Mouse (Mus musculus): Measurements from ENCODE around the gene Cmklr1. TPM values are rescaled to one million over a fixed set of nuclear protein-coding genes. Genes with fewer than 3 reads are reported as not detected.

Gene Cmklr1
- total and polyA plus RNA-seq, 2 experiments from 2014 or later = 1.1 to 2.7 TPM

DNA sequence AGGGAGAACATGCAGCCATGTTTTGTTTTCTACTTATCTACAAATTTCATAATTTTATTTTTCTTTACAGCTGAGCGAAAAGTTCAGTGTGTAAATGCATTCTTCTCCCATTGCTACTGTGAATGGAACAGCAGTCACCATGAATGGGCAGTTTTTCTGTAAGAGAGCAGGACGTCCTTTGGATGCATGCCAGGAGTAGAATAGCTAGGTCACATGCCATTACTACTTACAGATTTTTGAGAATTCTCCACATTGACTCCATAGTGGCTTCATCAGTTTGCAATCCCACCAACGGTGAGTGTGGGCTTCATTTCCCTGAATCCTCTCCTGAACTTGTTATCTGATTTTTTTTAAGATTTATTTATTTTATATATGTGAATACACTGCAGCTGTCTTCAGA lies 19.9 kb upstream of the Cmklr1 start:
- DNase-seq (ENCODE audit: low spot score) = no peak
- H3K27ac ChIP-seq (ENCODE audit: low read depth, low read length) = no peak overlapping the region

DNA sequence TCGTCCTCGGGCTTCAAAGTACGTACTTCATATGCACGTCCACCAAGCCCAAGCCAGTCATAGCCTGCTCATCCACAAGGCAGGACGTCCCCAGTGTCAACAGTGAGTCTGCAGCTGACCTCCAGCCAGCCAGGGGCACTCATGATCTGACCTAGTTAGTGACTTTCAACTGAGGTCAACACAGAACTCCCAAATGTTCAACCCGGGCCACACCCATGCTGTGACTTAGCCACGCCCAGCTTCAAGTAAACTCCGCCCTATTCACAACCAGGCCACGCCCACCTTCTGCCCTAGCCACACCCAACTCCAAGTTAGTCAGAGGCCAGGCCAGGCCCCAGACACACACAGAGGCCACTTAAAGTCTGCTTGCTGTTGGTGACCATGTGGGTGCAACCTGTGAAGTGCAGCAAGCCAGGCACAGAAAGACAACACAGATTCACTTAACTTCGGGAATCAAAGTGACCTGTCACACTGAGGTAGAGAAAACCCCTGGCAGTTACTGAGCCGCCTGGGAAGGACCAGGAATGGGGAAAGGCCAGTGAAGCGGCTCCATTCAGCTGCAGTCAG lies 14.5 kb upstream of the Cmklr1 start:
- no peaks in the 10 kb centered on the region for H3K36me3 ChIP-seq (ENCODE audit: insufficient read depth, low read length)
- WGBS = 80% methylated on average over 12 of the region's 12 CpGs
- H3K27me3 ChIP-seq (ENCODE audit: insufficient read depth, low read length) = no peaks in the 10 kb centered on the region
- H3K4me1 ChIP-seq (ENCODE audit: insufficient read depth, low read length) = no peaks in the 10 kb centered on the region
- H3K9ac ChIP-seq (replicated peaks; ENCODE audit: low read length, poor library complexity, severe bottlenecking) = no peak overlapping the region
- H3K4me3 ChIP-seq (ENCODE audit: low read depth, low read length) = no peak overlapping the region
- no peak for DNase-seq (ENCODE audit: low spot score)
- no peaks in the 10 kb centered on the region for H3K9me3 ChIP-seq (ENCODE audit: low read length)
- H3K4me2 ChIP-seq (ENCODE audit: low read depth, low read length, poor library complexity, severe bottlenecking) = no peak overlapping the region
- ATAC-seq (ENCODE audit: low FRiP score) = no peak
- no peak for TF ChIP-seq CTCF (IDR thresholded peaks at IDR 0.05)
- no peak overlapping the region for H3K27ac ChIP-seq (ENCODE audit: low read depth, low read length)

More for the DNA sequence above, 19.9 kb upstream of the Cmklr1 start:
- no peaks in the 10 kb centered on the region for H3K27me3 ChIP-seq (ENCODE audit: insufficient read depth, low read length)
- H3K36me3 ChIP-seq (ENCODE audit: insufficient read depth, low read length) = no peaks in the 10 kb centered on the region
- H3K4me2 ChIP-seq (ENCODE audit: low read depth, low read length, poor library complexity, severe bottlenecking) = no peak overlapping the region
- ATAC-seq (ENCODE audit: low FRiP score) = no peak
- 61% methylated on average over 3 of the region's 3 CpGs for WGBS
- TF ChIP-seq CTCF (IDR thresholded peaks at IDR 0.05) = no peak
- no peak overlapping the region for H3K9ac ChIP-seq (replicated peaks; ENCODE audit: low read length, poor library complexity, severe bottlenecking)
- H3K9me3 ChIP-seq (ENCODE audit: low read length) = no peaks in the 10 kb centered on the region
- H3K4me1 ChIP-seq (ENCODE audit: insufficient read depth, low read length) = no peaks in the 10 kb centered on the region
- no peak overlapping the region for H3K4me3 ChIP-seq (ENCODE audit: low read depth, low read length)

DNA sequence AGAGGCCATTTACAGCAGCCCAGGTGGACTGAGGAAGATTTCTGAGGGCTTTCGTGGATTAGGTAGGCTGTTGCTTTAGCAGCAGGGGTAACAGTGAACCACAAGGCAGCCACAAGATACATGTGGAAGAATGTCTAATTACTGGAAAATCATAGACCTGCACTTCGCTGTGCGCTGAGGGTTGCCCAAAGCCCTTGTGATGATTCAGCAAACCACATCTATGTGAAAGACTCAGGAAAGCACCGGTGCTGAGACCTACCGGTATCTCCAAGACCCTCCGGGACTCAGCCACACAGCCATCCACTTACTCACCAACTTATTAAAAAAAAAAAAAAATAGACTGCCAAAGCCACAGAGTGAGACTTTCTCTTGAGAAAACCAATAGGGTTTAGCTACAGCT lies 13.9 kb upstream of the Cmklr1 start:
- Histone ChIP-seq H3K36me3 (ENCODE audit: insufficient read depth, low read length) (no peaks in the 10 kb centered on the region), H3K4me3 (ENCODE audit: low read depth, low read length) (no peak overlapping the region), H3K4me2 (ENCODE audit: low read depth, low read length, poor library complexity, severe bottlenecking) (no peak overlapping the region), H3K9ac (replicated peaks; ENCODE audit: low read length, poor library complexity, severe bottlenecking) (no peak overlapping the region), H3K27ac (ENCODE audit: low read depth, low read length) (no peak overlapping the region), H3K4me1 (ENCODE audit: insufficient read depth, low read length) (no peaks in the 10 kb centered on the region), H3K27me3 (ENCODE audit: insufficient read depth, low read length) (no peaks in the 10 kb centered on the region), H3K9me3 (ENCODE audit: low read length) (no peaks in the 10 kb centered on the region)
- TF ChIP-seq CTCF (IDR thresholded peaks at IDR 0.05) = no peak
- 94% methylated on average over 6 of the region's 6 CpGs for WGBS
- ATAC-seq (ENCODE audit: low FRiP score) (no peak), DNase-seq (ENCODE audit: low spot score) (no peak)

DNA sequence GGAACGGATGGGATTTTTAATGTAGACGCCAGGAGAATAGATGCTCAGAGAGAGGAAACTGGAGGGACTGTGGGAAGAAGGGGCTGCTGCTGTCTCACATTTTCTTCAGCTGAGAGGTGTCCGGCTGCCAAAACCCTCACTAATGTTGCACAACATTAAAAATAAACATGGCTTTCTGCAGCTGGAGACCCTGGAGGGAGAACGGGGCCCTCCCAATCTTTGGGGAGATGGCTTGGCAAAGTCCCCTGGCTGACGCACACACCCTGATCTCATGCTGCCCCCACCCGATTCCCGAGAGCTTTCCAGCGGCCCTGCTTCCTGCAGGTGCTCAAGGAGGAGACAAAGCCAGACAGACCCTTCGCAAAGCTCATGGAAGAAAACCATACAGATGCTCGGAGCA lies 10.6 kb upstream of the Cmklr1 start:
- H3K27ac ChIP-seq (ENCODE audit: low read depth, low read length) = 0 out of 2 replicates have a peak overlapping the region, but pooled peaks have one; percentile 26
- ATAC-seq (ENCODE audit: low FRiP score) (no peak), DNase-seq (ENCODE audit: low spot score) (no peak)
- H3K36me3 ChIP-seq (ENCODE audit: insufficient read depth, low read length) = no peaks in the 10 kb centered on the region
- H3K4me2 ChIP-seq (ENCODE audit: low read depth, low read length, poor library complexity, severe bottlenecking) = no peak overlapping the region
- H3K4me1 ChIP-seq (ENCODE audit: insufficient read depth, low read length) = no peaks in the 10 kb centered on the region
- H3K27me3 ChIP-seq (ENCODE audit: insufficient read depth, low read length) = no peaks in the 10 kb centered on the region
- no peaks in the 10 kb centered on the region for H3K9me3 ChIP-seq (ENCODE audit: low read length)
- no peak overlapping the region for H3K4me3 ChIP-seq (ENCODE audit: low read depth, low read length)
- H3K9ac ChIP-seq (replicated peaks; ENCODE audit: low read length, poor library complexity, severe bottlenecking) = no peak overlapping the region
- no peak for TF ChIP-seq CTCF (IDR thresholded peaks at IDR 0.05)
- 66% methylated on average over 10 of the region's 10 CpGs for WGBS

DNA sequence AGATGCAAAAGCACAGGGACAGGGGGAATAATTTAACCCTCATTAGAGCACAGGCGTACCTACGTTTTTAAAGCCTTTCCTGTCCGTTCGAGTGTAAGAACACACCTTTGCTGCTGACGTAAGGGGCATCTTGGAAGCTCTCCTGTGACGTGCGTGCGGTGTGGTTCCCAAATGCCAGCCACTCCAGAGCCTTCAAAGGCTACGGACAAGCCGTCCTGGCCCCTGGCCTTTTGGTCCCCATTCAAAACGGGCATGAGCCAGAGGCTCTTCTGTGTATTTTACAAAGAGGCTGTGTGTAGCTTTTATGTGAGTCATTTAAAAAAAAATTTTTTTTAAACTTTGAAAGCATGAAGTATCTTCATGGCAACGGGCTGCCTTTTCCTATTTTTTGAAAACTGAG lies 4.6 kb upstream of the Cmklr1 start:
- Histone ChIP-seq H3K36me3 (ENCODE audit: insufficient read depth, low read length) (no peaks in the 10 kb centered on the region), H3K9ac (replicated peaks; ENCODE audit: low read length, poor library complexity, severe bottlenecking) (no peak overlapping the region), H3K27ac (ENCODE audit: low read depth, low read length) (no peak overlapping the region), H3K9me3 (ENCODE audit: low read length) (no peaks in the 10 kb centered on the region), H3K4me1 (ENCODE audit: insufficient read depth, low read length) (no peaks in the 10 kb centered on the region), H3K4me2 (ENCODE audit: low read depth, low read length, poor library complexity, severe bottlenecking) (no peak overlapping the region), H3K27me3 (ENCODE audit: insufficient read depth, low read length) (peaks cover 8% of the 10 kb centered on the region; the same call in 1 of the 2 replicates), H3K4me3 (ENCODE audit: low read depth, low read length) (no peak overlapping the region)
- ATAC-seq (ENCODE audit: low FRiP score) = no peak
- DNase-seq (ENCODE audit: low spot score) = no peak
- 77% methylated on average over 12 of the region's 12 CpGs for WGBS
- no peak for TF ChIP-seq CTCF (IDR thresholded peaks at IDR 0.05)

DNA sequence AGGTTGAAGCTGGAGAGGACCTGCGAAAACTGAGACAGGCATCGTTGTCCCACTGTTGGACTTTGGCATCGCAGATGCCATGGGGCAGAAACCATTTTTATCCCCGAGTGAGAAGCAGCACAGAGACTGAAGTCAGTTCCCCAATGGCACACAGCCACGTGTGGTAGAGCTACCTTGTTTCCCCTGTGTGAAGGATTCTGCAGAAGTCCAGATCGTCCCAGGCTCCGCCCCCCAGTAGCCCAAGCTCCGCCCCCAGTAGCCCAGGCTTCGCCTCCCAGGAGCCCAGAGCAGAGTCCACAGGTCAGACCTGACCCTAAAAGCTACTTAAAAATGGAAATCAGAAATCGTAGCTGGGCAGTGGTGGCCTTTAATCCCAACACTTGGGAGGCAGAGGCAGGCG lies 4.0 kb upstream of the Cmklr1 start:
- Histone ChIP-seq H3K9me3 (ENCODE audit: low read length) (no peaks in the 10 kb centered on the region), H3K27ac (ENCODE audit: low read depth, low read length) (no peak overlapping the region), H3K36me3 (ENCODE audit: insufficient read depth, low read length) (no peaks in the 10 kb centered on the region), H3K9ac (replicated peaks; ENCODE audit: low read length, poor library complexity, severe bottlenecking) (no peak overlapping the region), H3K4me3 (ENCODE audit: low read depth, low read length) (no peak overlapping the region), H3K4me1 (ENCODE audit: insufficient read depth, low read length) (no peaks in the 10 kb centered on the region), H3K27me3 (ENCODE audit: insufficient read depth, low read length) (peaks cover 8% of the 10 kb centered on the region; the same call in 1 of the 2 replicates), H3K4me2 (ENCODE audit: low read depth, low read length, poor library complexity, severe bottlenecking) (no peak overlapping the region)
- DNase-seq (ENCODE audit: low spot score) (no peak), ATAC-seq (ENCODE audit: low FRiP score) (no peak)
- 85% methylated on average over 11 of the region's 11 CpGs for WGBS
- no peak for TF ChIP-seq CTCF (IDR thresholded peaks at IDR 0.05)
